Mouse (Mus musculus) testis, adult 2 months (tissue): ENCODE measurements at regions not wholly inside any gene's neighbourhood (a gene's known extent, or its start where the extent isn't known, plus 50 kb on each side); places are given as distances from the start of the nearest gene placed in this dataset.

Experiments
- H3K27ac ChIP-seq: fragments of 200-500 bp; 2 replicates; pipeline ENCODE4 v1.5.1; 2012; ENCODE audit warnings: low read depth, low read length; ENCODE audit not compliant: control insufficient read depth, insufficient read depth
- H3K27me3 ChIP-seq: fragments of 200-500 bp; 2 replicates; pipeline ENCODE4 v1.6.1; 2012; ENCODE audit warnings: mild to moderate bottlenecking, low read length, moderate library complexity; ENCODE audit not compliant: control insufficient read depth, insufficient read depth
- H3K36me3 ChIP-seq: fragments of 200-500 bp; 2 replicates; pipeline ENCODE4 v1.6.1; 2012; ENCODE audit warnings: mild to moderate bottlenecking, low read length; ENCODE audit not compliant: control insufficient read depth, insufficient read depth
- H3K4me1 ChIP-seq: fragments of 200-500 bp; 2 replicates; pipeline ENCODE4 v1.6.1; 2012; ENCODE audit warnings: low read length; ENCODE audit not compliant: control insufficient read depth, insufficient read depth
- H3K4me3 ChIP-seq: fragments of 200-500 bp; 2 replicates; pipeline ENCODE4 v1.5.1; 2012; ENCODE audit warnings: low read depth, mild to moderate bottlenecking, low read length, moderate library complexity, mixed read lengths; ENCODE audit not compliant: control insufficient read depth
- CTCF ChIP-seq: fragments of 200-500 bp; IDR thresholded peaks from 2 replicates; pipeline ENCODE4 v1.5.1; 2012; ENCODE audit warnings: low read depth, mild to moderate bottlenecking, inconsistent platforms, low read length, moderate library complexity; ENCODE audit not compliant: control insufficient read depth, insufficient read depth, insufficient replicate concordance
- POLR2A ChIP-seq: fragments of 200-500 bp; IDR thresholded peaks from 2 replicates; pipeline ENCODE4 v1.6.1; 2012; ENCODE audit warnings: low read depth, mild to moderate bottlenecking, inconsistent platforms, low read length, moderate library complexity; ENCODE audit not compliant: control insufficient read depth

GRCm38 (mm10) chr11:63482593-63482992 lies 353.8 kb downstream of the Pmp22 start:
- TF ChIP-seq POLR2A: no peak
- TF ChIP-seq CTCF: no peak
- H3K27me3 ChIP-seq: no peaks in the 10 kb centered on the region
- H3K4me3 ChIP-seq: no peak overlapping the region
- no peak overlapping the region for H3K27ac ChIP-seq
- H3K36me3 ChIP-seq: no peaks in the 10 kb centered on the region
- peaks cover 10% of the 10 kb centered on the region for H3K4me1 ChIP-seq

- Histone ChIP-seq H3K36me3 (no peaks in the 10 kb centered on the region), H3K27me3 (no peaks in the 10 kb centered on the region), H3K4me3 (no peak overlapping the region), H3K27ac (no peak overlapping the region), H3K4me1 (peaks cover 4% of the 10 kb centered on the region)
- TF ChIP-seq POLR2A (no peak), CTCF (no peak)
These were observed 358.4 kb downstream of the Pmp22 start for GRCm38 (mm10) chr11:63487203-63487602.

- Histone ChIP-seq H3K27ac (no peak overlapping the region), H3K27me3 (no peaks in the 10 kb centered on the region), H3K36me3 (no peaks in the 10 kb centered on the region), H3K4me1 (no peaks in the 10 kb centered on the region), H3K4me3 (no peak overlapping the region)
- TF ChIP-seq POLR2A (no peak), CTCF (no peak)
These were observed 373.4 kb downstream of the Pmp22 start for GRCm38 (mm10) chr11:63502181-63502580.

- Histone ChIP-seq H3K4me1 (no peaks in the 10 kb centered on the region), H3K4me3 (no peak overlapping the region), H3K27ac (no peak overlapping the region), H3K27me3 (no peaks in the 10 kb centered on the region), H3K36me3 (no peaks in the 10 kb centered on the region)
- TF ChIP-seq POLR2A (no peak), CTCF (no peak)
These were observed 378.6 kb downstream of the Pmp22 start for GRCm38 (mm10) chr11:63507387-63507786.

- TF ChIP-seq CTCF (no peak), POLR2A (no peak)
- Histone ChIP-seq H3K27me3 (no peaks in the 10 kb centered on the region), H3K27ac (no peak overlapping the region), H3K4me1 (no peaks in the 10 kb centered on the region), H3K4me3 (no peak overlapping the region), H3K36me3 (no peaks in the 10 kb centered on the region)
These were observed 379.9 kb downstream of the Pmp22 start for GRCm38 (mm10) chr11:63508727-63509126.

- Histone ChIP-seq H3K4me3 (no peak overlapping the region), H3K36me3 (no peaks in the 10 kb centered on the region), H3K27ac (no peak overlapping the region), H3K4me1 (no peaks in the 10 kb centered on the region), H3K27me3 (no peaks in the 10 kb centered on the region)
- TF ChIP-seq POLR2A (no peak), CTCF (no peak)
These were observed 381.8 kb downstream of the Pmp22 start for GRCm38 (mm10) chr11:63510611-63511010.

GRCm38 (mm10) chr11:63514615-63515014 lies 385.8 kb downstream of the Pmp22 start:
- TF ChIP-seq CTCF: no peak
- TF ChIP-seq POLR2A: no peak
- no peak overlapping the region for H3K4me3 ChIP-seq
- H3K27me3 ChIP-seq: no peaks in the 10 kb centered on the region
- H3K36me3 ChIP-seq: no peaks in the 10 kb centered on the region
- no peaks in the 10 kb centered on the region for H3K4me1 ChIP-seq
- H3K27ac ChIP-seq: no peak overlapping the region

GRCm38 (mm10) chr11:63518847-63519246 lies 390.1 kb downstream of the Pmp22 start:
- TF ChIP-seq CTCF (no peak), POLR2A (no peak)
- no peak overlapping the region for H3K4me3 ChIP-seq
- no peaks in the 10 kb centered on the region for H3K36me3 ChIP-seq
- no peak overlapping the region for H3K27ac ChIP-seq
- no peaks in the 10 kb centered on the region for H3K27me3 ChIP-seq
- no peaks in the 10 kb centered on the region for H3K4me1 ChIP-seq
